ENCODE assay signal across 9 mouse cellular contexts in the genomic region with DNA sequence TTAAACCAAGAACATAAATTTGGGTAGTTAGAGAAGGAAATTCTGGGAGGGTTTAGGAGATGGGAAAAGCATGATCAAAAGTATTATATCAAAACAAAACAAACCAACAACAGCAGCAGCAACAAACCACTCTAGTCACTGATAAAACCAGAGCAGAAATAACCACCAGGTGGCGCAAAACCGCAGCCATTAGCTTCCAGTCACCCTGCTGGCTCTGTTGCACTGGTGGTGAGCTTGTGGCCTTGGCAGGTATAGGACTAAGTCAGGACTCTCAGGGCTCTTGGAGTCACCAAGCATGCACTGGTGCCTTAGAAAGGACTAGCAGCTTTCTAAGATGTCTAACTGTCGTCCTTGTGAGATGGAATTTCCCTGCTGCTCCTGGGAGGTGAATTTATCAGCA.
DNase-seq lines count a peak whose midpoint lies in the region; ATAC-seq and TF ChIP-seq lines count a peak whose summit lies in the region.
"Had no signal": no experiment of that assay in that cellular context is flagged by ENCODE, and none has a peak within 500 bp of the region (broad histone marks: within the 10 kb centered on the region; RNA-seq: fewer than 3 reads in every experiment).

No protein-coding gene starts in this region.

- TF ChIP-seq POLR2A in small intestine, adult 2 months (IDR thresholded peaks at IDR 0.05; ENCODE audit: low read depth, low read length): no peak

- TF ChIP-seq CTCF in small intestine, adult 2 months (IDR thresholded peaks at IDR 0.05; ENCODE audit: extremely low read depth, insufficient read length, insufficient replicate concordance, low read depth, low read length): peak; percentile 71; the same call in 1 of the 2 replicates

- H3K9ac ChIP-seq in heart, embryonic 11.5 days (ENCODE audit: low read depth, low read length): no peak overlapping the region
- H3K9ac ChIP-seq in midbrain, embryonic 11.5 days (ENCODE audit: low read length): no peak overlapping the region
- H3K9ac ChIP-seq: embryonic facial prominence, embryonic 12.5 days had no signal

- no peaks in the 10 kb centered on the region for H3K36me3 ChIP-seq in heart, embryonic 11.5 days (ENCODE audit: control insufficient read depth, insufficient read depth, low read length)
- H3K36me3 ChIP-seq in midbrain, embryonic 11.5 days (ENCODE audit: control insufficient read depth, insufficient read depth, low read length): no peaks in the 10 kb centered on the region
- peaks cover 2% of the 10 kb centered on the region for H3K36me3 ChIP-seq in small intestine, adult 2 months (ENCODE audit: control insufficient read depth, insufficient read depth, low read length)
- H3K36me3 ChIP-seq: embryonic facial prominence, embryonic 12.5 days had no signal

- WGBS in heart, embryonic 11.5 days (ENCODE audit: insufficient replicate concordance): 13% methylated on average over 3 of the region's 3 CpGs
- 8% methylated on average over 3 of the region's 3 CpGs for WGBS in midbrain, embryonic 11.5 days
- WGBS in small intestine, adult 2 months: 37% methylated on average over 3 of the region's 3 CpGs

- DNase-seq in heart, postnatal 10 days: peak; percentile 58 to 76
- DNase-seq in R1 (ENCODE audit: low read depth, low spot score): peak; percentile 66
- DNase-seq in cerebellum, postnatal 4 days (ENCODE audit: low spot score in 2 of 2): peak; percentile 54 to 75
- DNase-seq in heart, postnatal 14 days: peak; percentile 57 to 74
- DNase-seq in layer of hippocampus, postnatal 36 days: peak; percentile 49 to 53
- DNase-seq in midbrain, embryonic 11.5 days (ENCODE audit: low spot score, missing footprints): peak; percentile 93

- H3K4me3 ChIP-seq in heart, embryonic 11.5 days (ENCODE audit: low read depth, low read length): no peak overlapping the region
- H3K4me3 ChIP-seq in midbrain, embryonic 11.5 days (ENCODE audit: low read depth, low read length): no peak overlapping the region
- H3K4me3 ChIP-seq in small intestine, adult 2 months (ENCODE audit: low read depth, low read length): no peak overlapping the region
- H3K4me3 ChIP-seq: embryonic facial prominence, embryonic 12.5 days had no signal

- intact Hi-C loops in heart, postnatal 10 days (cut with DNase I): loop anchor here (1.0 to 10.0 kb wide), 4 partner anchors 737 to 1027 kb away; no protein-coding TSS in a partner anchor
- intact Hi-C loops in heart, postnatal 14 days (cut with DNase I): loop anchor here (5.0 kb wide), 2 partner anchors 739 to 859 kb away; no protein-coding TSS in a partner anchor

- no peaks in the 10 kb centered on the region for H3K4me1 ChIP-seq in heart, embryonic 11.5 days (ENCODE audit: control insufficient read depth, insufficient read depth, low read length)
- no peaks in the 10 kb centered on the region for H3K4me1 ChIP-seq in midbrain, embryonic 11.5 days (ENCODE audit: control insufficient read depth, insufficient read depth, low read length)
- no peaks in the 10 kb centered on the region; the same call in 1 of the 2 replicates for H3K4me1 ChIP-seq in small intestine, adult 2 months (ENCODE audit: control insufficient read depth, insufficient read depth, insufficient read length, low read length)
- H3K4me1 ChIP-seq: embryonic facial prominence, embryonic 12.5 days had no signal

- no peak overlapping the region for H3K27ac ChIP-seq in heart, embryonic 11.5 days (ENCODE audit: low read depth, low read length)
- no peak overlapping the region for H3K27ac ChIP-seq in midbrain, embryonic 11.5 days (ENCODE audit: low read depth, low read length)
- no peak overlapping the region for H3K27ac ChIP-seq in small intestine, adult 2 months (ENCODE audit: insufficient read depth, low read depth, low read length)
- H3K27ac ChIP-seq: embryonic facial prominence, embryonic 12.5 days had no signal

- H3K4me2 ChIP-seq in heart, embryonic 11.5 days: no peak overlapping the region
- no peak overlapping the region for H3K4me2 ChIP-seq in midbrain, embryonic 11.5 days
- H3K4me2 ChIP-seq: embryonic facial prominence, embryonic 12.5 days had no signal

- H3K27me3 ChIP-seq in heart, embryonic 11.5 days (ENCODE audit: control insufficient read depth, insufficient read depth, low read length): no peaks in the 10 kb centered on the region
- no peaks in the 10 kb centered on the region for H3K27me3 ChIP-seq in midbrain, embryonic 11.5 days (ENCODE audit: control insufficient read depth, insufficient read depth, low read length)
- H3K27me3 ChIP-seq in small intestine, adult 2 months (ENCODE audit: control insufficient read depth, insufficient read depth, low read length): no peaks in the 10 kb centered on the region
- H3K27me3 ChIP-seq: embryonic facial prominence, embryonic 12.5 days had no signal

- H3K9me3 ChIP-seq in heart, embryonic 11.5 days (replicated peaks; ENCODE audit: control insufficient read depth, low read length): no peaks in the 10 kb centered on the region
- no peaks in the 10 kb centered on the region for H3K9me3 ChIP-seq in midbrain, embryonic 11.5 days (ENCODE audit: control insufficient read depth, low read length)
- H3K9me3 ChIP-seq: embryonic facial prominence, embryonic 12.5 days had no signal

- no peak for ATAC-seq in heart, embryonic 11.5 days (replicated peaks; ENCODE audit: insufficient number of reproducible peaks, low FRiP score, low TSS enrichment)
- ATAC-seq in midbrain, embryonic 11.5 days (ENCODE audit: low FRiP score): peak; percentile 75
